Mouse (Mus musculus): ENCODE results near the gene S100a13. TPM values are rescaled to one million over a fixed set of nuclear protein-coding genes. Genes with fewer than 3 reads are reported as not detected.
A peak's percentile ranks its signal among the peaks of the same experiment; 100 is the strongest.

The S100a13 gene
- 70.3 and 78.7 TPM in 2 replicates for polyA plus RNA-seq (2015; fragmentation: Nextera tagmentation; extraction: Ambion mirVana)

GRCm38 (mm10) chr3:90513796-90514590, at the start of gene S100a13, which contains the start of gene S100a1:
Gene S100a13, plus strand, starts transcription at chr3:90514435.
Gene S100a1, minus strand, starts transcription at chr3:90514392.
- peak; percentile 72 for TF ChIP-seq CTCF (IDR thresholded peaks at IDR 0.05; ENCODE audit: low read depth)
- Histone ChIP-seq H3K27me3 (replicated peaks; ENCODE audit: control insufficient read depth, insufficient read depth, low read length) (no peaks in the 10 kb centered on the region), H3K36me3 (ENCODE audit: control insufficient read depth, insufficient read depth) (no peaks in the 10 kb centered on the region), H3K4me3 (ENCODE audit: low read depth, low read length) (peak within 1 kb of the TSS; percentile 45), H3K4me1 (replicated peaks; ENCODE audit: control insufficient read depth, insufficient read depth, low read length) (no peaks in the 10 kb centered on the region), H3K9me3 (ENCODE audit: control insufficient read depth) (no peaks in the 10 kb centered on the region), H3K4me2 (replicated peaks; ENCODE audit: low read depth) (peak within 1 kb of the TSS; percentile 83), H3K27ac (ENCODE audit: low read depth, low read length) (peak within 1 kb of the TSS; percentile 71), H3K9ac (ENCODE audit: low read depth, low read length) (peak within 1 kb of the TSS; percentile 53)
- ATAC-seq = peak; percentile 56
- WGBS = 2% methylated on average over 25 of the region's 25 CpGs

GRCm38 (mm10) chr3:90464552-90465080, 49.6 kb upstream of the S100a13 start:
- TF ChIP-seq CTCF (IDR thresholded peaks at IDR 0.05; ENCODE audit: low read depth) = no peak
- H3K4me2 ChIP-seq (replicated peaks; ENCODE audit: low read depth) = peak overlapping the region; percentile 96
- H3K9ac ChIP-seq (ENCODE audit: low read depth, low read length) = peak overlapping the region; percentile 47; the same call in 1 of the 2 replicates
- no peaks in the 10 kb centered on the region for H3K9me3 ChIP-seq (ENCODE audit: control insufficient read depth)
- no peak overlapping the region for H3K27ac ChIP-seq (ENCODE audit: low read depth, low read length)
- H3K4me3 ChIP-seq (ENCODE audit: low read depth, low read length) = peak overlapping the region; percentile 57
- H3K27me3 ChIP-seq (replicated peaks; ENCODE audit: control insufficient read depth, insufficient read depth, low read length) = peaks cover 28% of the 10 kb centered on the region
- peaks cover 5% of the 10 kb centered on the region; the same call in 1 of the 2 replicates for H3K4me1 ChIP-seq (replicated peaks; ENCODE audit: control insufficient read depth, insufficient read depth, low read length)
- H3K36me3 ChIP-seq (ENCODE audit: control insufficient read depth, insufficient read depth) = no peaks in the 10 kb centered on the region
- ATAC-seq = no peak
- WGBS = 31% methylated on average over 37 of the region's 37 CpGs

GRCm38 (mm10) chr3:90465081-90465685, 49.1 kb upstream of the S100a13 start:
- under 1% methylated on average over 75 of the region's 75 CpGs for WGBS
- peak overlapping the region; percentile 47 for H3K9ac ChIP-seq (ENCODE audit: low read depth, low read length)
- peak overlapping the region; percentile 96 for H3K4me2 ChIP-seq (replicated peaks; ENCODE audit: low read depth)
- peak overlapping the region; percentile 57 for H3K4me3 ChIP-seq (ENCODE audit: low read depth, low read length)
- H3K27ac ChIP-seq (ENCODE audit: low read depth, low read length) = no peak overlapping the region; the same call in 1 of the 2 replicates
- peak; percentile 21 for ATAC-seq
- no peaks in the 10 kb centered on the region for H3K9me3 ChIP-seq (ENCODE audit: control insufficient read depth)
- TF ChIP-seq CTCF (IDR thresholded peaks at IDR 0.05; ENCODE audit: low read depth) = no peak
- H3K27me3 ChIP-seq (replicated peaks; ENCODE audit: control insufficient read depth, insufficient read depth, low read length) = peaks cover 28% of the 10 kb centered on the region
- H3K4me1 ChIP-seq (replicated peaks; ENCODE audit: control insufficient read depth, insufficient read depth, low read length) = peaks cover 5% of the 10 kb centered on the region; the same call in 1 of the 2 replicates
- H3K36me3 ChIP-seq (ENCODE audit: control insufficient read depth, insufficient read depth) = no peaks in the 10 kb centered on the region

- peak within 1 kb of the TSS; percentile 47 for H3K9ac ChIP-seq (ENCODE audit: low read depth, low read length)
- peak within 1 kb of the TSS; percentile 57 for H3K4me3 ChIP-seq (ENCODE audit: low read depth, low read length)
- ATAC-seq = peak; percentile 23; the same call in 1 of the 2 replicates
- H3K27me3 ChIP-seq (replicated peaks; ENCODE audit: control insufficient read depth, insufficient read depth, low read length) = peaks cover 28% of the 10 kb centered on the region
- H3K4me1 ChIP-seq (replicated peaks; ENCODE audit: control insufficient read depth, insufficient read depth, low read length) = peaks cover 5% of the 10 kb centered on the region; the same call in 1 of the 2 replicates
- WGBS = under 1% methylated on average over 32 of the region's 49 CpGs
- TF ChIP-seq CTCF (IDR thresholded peaks at IDR 0.05; ENCODE audit: low read depth) = no peak
- H3K4me2 ChIP-seq (replicated peaks; ENCODE audit: low read depth) = peak within 1 kb of the TSS; percentile 96
- no peaks in the 10 kb centered on the region for H3K9me3 ChIP-seq (ENCODE audit: control insufficient read depth)
- H3K36me3 ChIP-seq (ENCODE audit: control insufficient read depth, insufficient read depth) = no peaks in the 10 kb centered on the region
- no peak within 1 kb of the TSS; the same call in 1 of the 2 replicates for H3K27ac ChIP-seq (ENCODE audit: low read depth, low read length)
These were observed 48.4 kb upstream of the S100a13 start, which contains the start of gene Npr1 for GRCm38 (mm10) chr3:90465686-90466310. Gene Npr1, minus strand, starts transcription at chr3:90465866.

- Histone ChIP-seq H3K27ac (ENCODE audit: low read depth, low read length) (no peak overlapping the region), H3K9me3 (ENCODE audit: control insufficient read depth) (no peaks in the 10 kb centered on the region), H3K4me1 (replicated peaks; ENCODE audit: control insufficient read depth, insufficient read depth, low read length) (peaks cover 5% of the 10 kb centered on the region; the same call in 1 of the 2 replicates), H3K9ac (ENCODE audit: low read depth, low read length) (0 out of 2 replicates have a peak overlapping the region, but pooled peaks have one; percentile 47), H3K27me3 (replicated peaks; ENCODE audit: control insufficient read depth, insufficient read depth, low read length) (peaks cover 28% of the 10 kb centered on the region), H3K4me2 (replicated peaks; ENCODE audit: low read depth) (peak overlapping the region; percentile 96), H3K4me3 (ENCODE audit: low read depth, low read length) (peak overlapping the region; percentile 57), H3K36me3 (ENCODE audit: control insufficient read depth, insufficient read depth) (no peaks in the 10 kb centered on the region)
- ATAC-seq = peak; percentile 43; the same call in 1 of the 2 replicates
- TF ChIP-seq CTCF (IDR thresholded peaks at IDR 0.05; ENCODE audit: low read depth) = peak; percentile 95
- under 1% methylated on average over 15 of the region's 15 CpGs for WGBS
These were observed 47.9 kb upstream of the S100a13 start for GRCm38 (mm10) chr3:90466311-90466766.

Measured in intestine, postnatal 0 days (tissue).